ENCODE assay signal across 11 mouse cellular contexts in the genomic region with DNA sequence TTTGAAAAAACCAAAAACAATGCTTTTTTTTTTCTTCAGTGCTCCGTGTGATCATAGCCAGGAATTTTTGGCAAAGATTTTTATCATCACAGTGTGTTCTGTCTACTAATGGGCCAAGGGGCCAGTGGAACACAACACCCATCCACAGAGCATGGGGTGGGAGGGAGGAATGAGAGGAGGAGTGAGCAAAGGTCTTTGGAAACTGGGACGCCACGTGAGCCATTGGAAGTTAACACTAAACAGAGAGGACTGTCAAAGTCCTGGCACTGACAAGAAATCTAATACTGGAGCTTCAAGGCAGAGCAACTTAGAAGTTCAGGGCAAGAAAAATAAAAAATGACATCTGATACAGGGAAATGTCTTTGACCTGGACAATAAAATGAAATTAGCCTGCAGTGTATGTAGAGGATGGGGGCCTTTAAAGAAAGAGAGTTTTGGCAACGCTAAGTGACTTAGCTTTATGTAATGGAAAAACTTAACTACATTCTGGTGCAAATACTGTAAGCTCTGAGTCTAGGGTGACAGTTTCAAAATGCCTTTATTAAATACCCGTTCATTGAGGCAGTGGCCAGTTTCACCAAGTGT.
DNase-seq lines count a peak whose midpoint lies in the region; ATAC-seq lines count a peak whose summit lies in the region.
"Had no signal": no experiment of that assay in that cellular context is flagged by ENCODE, and none has a peak within 500 bp of the region (broad histone marks: within the 10 kb centered on the region; RNA-seq: fewer than 3 reads in every experiment).

No protein-coding gene starts in this region.

- no peak overlapping the region for H3K27ac ChIP-seq in midbrain, embryonic 15.5 days
- H3K27ac ChIP-seq: heart, embryonic 10.5 days had no signal

- H3K27me3 ChIP-seq in midbrain, embryonic 15.5 days (replicated peaks), result no peaks in the 10 kb centered on the region
- H3K27me3 ChIP-seq: megakaryocyte, embryonic 14.5 days had no signal

- 83% methylated on average over 5 of the region's 5 CpGs for WGBS in midbrain, embryonic 15.5 days

- H3K4me2 ChIP-seq in midbrain, embryonic 15.5 days, result no peak overlapping the region

- no peaks in the 10 kb centered on the region for H3K36me3 ChIP-seq in midbrain, embryonic 15.5 days (replicated peaks)
- H3K36me3 ChIP-seq: G1E; heart, embryonic 10.5 days had no signal

- ATAC-seq in midbrain, embryonic 15.5 days (replicated peaks), result no peak

- H3K4me3 ChIP-seq in midbrain, embryonic 15.5 days, result no peak overlapping the region
- H3K4me3 ChIP-seq: erythroblast, embryonic 14.5 days; heart, embryonic 10.5 days; megakaryocyte, embryonic 14.5 days had no signal

- no peaks in the 10 kb centered on the region for H3K9me3 ChIP-seq in midbrain, embryonic 15.5 days
- H3K9me3 ChIP-seq: heart, embryonic 10.5 days; megakaryocyte, embryonic 14.5 days had no signal

- no peak overlapping the region for H3K9ac ChIP-seq in midbrain, embryonic 15.5 days

- peak; percentile 8 for DNase-seq in retina, postnatal 1 day
- DNase-seq in retina, embryonic 14.5 days (ENCODE audit: low spot score), result no peak
- peak; percentile 33 to 40 for DNase-seq in gastrocnemius, adult 8-10 months (ENCODE audit: low spot score in 2 of 2)
- peak; percentile 81 to 92 for DNase-seq in kidney, postnatal 36 days
- DNase-seq in yolk sac, embryonic 10.5 days (ENCODE audit: low spot score), result peak; percentile 50
- no peak for DNase-seq in neural tube, embryonic 10.5 days (ENCODE audit: extremely low spot score, low spot score)

- H3K4me1 ChIP-seq in midbrain, embryonic 15.5 days, result no peaks in the 10 kb centered on the region
- H3K4me1 ChIP-seq: heart, embryonic 10.5 days had no signal

Comparison
In these comparisons a context has a peak if more than half of its experiments do, and no peak if none do; other contexts are left out.
1. DNase-seq: peak in retina, postnatal 1 day (single experiment), gastrocnemius, adult 8-10 months (2 of 2), kidney, postnatal 36 days (2 of 2) and yolk sac, embryonic 10.5 days (single experiment); none in retina, embryonic 14.5 days (single experiment) and neural tube, embryonic 10.5 days (single experiment).